Mouse (Mus musculus) cerebellum, adult 2 months (tissue): ENCODE data around the gene March5.

Experiments
- CTCF ChIP-seq: fragments of 200-500 bp; IDR thresholded peaks from 2 replicates; pipeline ENCODE4 v1.5.1; 2011; ENCODE audit warnings: low read depth, mild to moderate bottlenecking, control low read depth, low read length, moderate library complexity, borderline replicate concordance; ENCODE audit not compliant: insufficient read depth
- POLR2A ChIP-seq: fragments of 200-500 bp; IDR thresholded peaks from 2 replicates; pipeline ENCODE4 v1.6.1; 2011; ENCODE audit warnings: low read length, control low read depth, borderline replicate concordance; ENCODE audit not compliant: insufficient read depth

DNA sequence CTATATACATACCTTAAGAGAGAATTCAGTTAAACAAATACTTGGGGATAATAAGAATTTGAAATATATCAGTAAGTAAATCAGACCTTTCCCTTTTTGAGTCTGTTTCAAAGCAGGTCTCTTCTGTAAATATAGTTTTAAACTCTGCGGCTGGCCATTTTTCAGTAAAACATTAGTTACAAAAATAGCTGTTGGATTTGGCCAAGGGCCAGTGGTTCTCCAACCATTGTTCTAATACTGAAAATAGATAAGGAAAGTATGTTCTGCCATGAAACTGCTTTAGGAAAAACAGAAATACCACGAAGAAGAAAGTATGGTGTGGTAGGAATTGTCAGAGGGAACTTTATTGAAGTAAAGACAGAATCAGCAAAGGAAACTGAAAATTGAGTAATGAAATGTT, 7.4 kb downstream of the March5 start:
- TF ChIP-seq POLR2A (no peak), CTCF (no peak)
